Mouse (Mus musculus): ENCODE data around the gene Grip1. TPM values are rescaled to one million over a fixed set of nuclear protein-coding genes. Genes with fewer than 3 reads are reported as not detected.

Grip1 gene
- polyA plus RNA-seq, 1 experiment = 0.08 TPM

- TF ChIP-seq TCF12 (IDR thresholded peaks at IDR 0.05; ENCODE audit: insufficient read depth, poor library complexity, severe bottlenecking) (no peak), POLR2AphosphoS2 (IDR thresholded peaks at IDR 0.05; ENCODE audit: insufficient read length, low read depth) (no peak), TCF3 (IDR thresholded peaks at IDR 0.05; ENCODE audit: insufficient read length, low read depth) (no peak), E2F4 (IDR thresholded peaks at IDR 0.05; ENCODE audit: insufficient read depth) (no peak)
- H3ac ChIP-seq (ENCODE audit: control insufficient read depth, insufficient read length) = no peak overlapping the region
- no peak overlapping the region for H3K4me3 ChIP-seq
- H3K36me3 ChIP-seq (ENCODE audit: control insufficient read depth, insufficient read depth) = no peaks in the 10 kb centered on the region
- no peaks in the 10 kb centered on the region for H3K79me2 ChIP-seq (ENCODE audit: control insufficient read depth, insufficient read depth)
- H3K27me3 ChIP-seq (ENCODE audit: control insufficient read depth, insufficient read depth, insufficient read length) = no peaks in the 10 kb centered on the region
- no peak overlapping the region for H3K4me2 ChIP-seq (ENCODE audit: low read depth)
These were observed 23.4 kb upstream of the Grip1 start for GRCm38 (mm10) chr10:119430240-119430639.

DNA sequence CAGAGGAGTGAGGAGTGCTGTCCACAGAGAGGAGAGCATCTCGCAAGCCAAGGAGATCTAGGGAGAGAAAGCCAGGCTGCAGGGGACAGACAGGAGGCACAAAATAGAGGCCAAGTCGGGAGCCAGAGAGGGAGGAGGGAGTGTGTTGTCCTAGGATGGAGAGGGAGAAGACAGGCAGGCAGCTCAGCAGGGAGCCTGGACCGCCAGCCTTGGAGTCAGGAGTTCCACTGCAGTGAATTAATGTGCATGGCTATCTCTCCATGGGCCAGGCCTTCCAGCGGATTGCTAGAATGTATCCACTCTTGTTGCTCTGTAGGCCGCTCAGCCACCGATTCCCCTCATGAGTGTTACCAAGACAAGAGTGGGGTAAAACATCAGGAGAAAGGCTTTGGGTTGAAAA lies 21.8 kb upstream of the Grip1 start:
- H3K4me3 ChIP-seq = no peak overlapping the region
- no peaks in the 10 kb centered on the region for H3K27me3 ChIP-seq (ENCODE audit: control insufficient read depth, insufficient read depth, insufficient read length)
- H3K79me2 ChIP-seq (ENCODE audit: control insufficient read depth, insufficient read depth) = no peaks in the 10 kb centered on the region
- TF ChIP-seq POLR2AphosphoS2 (IDR thresholded peaks at IDR 0.05; ENCODE audit: insufficient read length, low read depth) (no peak), POLR2A (IDR thresholded peaks at IDR 0.05; ENCODE audit: insufficient read length, low read depth) (no peak), TCF3 (IDR thresholded peaks at IDR 0.05; ENCODE audit: insufficient read length, low read depth) (no peak), MAX (IDR thresholded peaks at IDR 0.05; ENCODE audit: low read depth) (no peak), CEBPB (IDR thresholded peaks at IDR 0.05; ENCODE audit: insufficient read depth, poor library complexity, severe bottlenecking) (no peak), USF1 (IDR thresholded peaks at IDR 0.05; ENCODE audit: low read depth) (no peak), MYOG (IDR thresholded peaks at IDR 0.05; ENCODE audit: control insufficient read depth in 1 of 3, insufficient read depth in 1 of 3, insufficient read length in 2 of 3, low read depth in 2 of 3) (no peak), MYOD1 (IDR thresholded peaks at IDR 0.05; ENCODE audit: control insufficient read depth in 1 of 3, insufficient read length in 2 of 3, low read depth in 2 of 3) (no peak), SRF (IDR thresholded peaks at IDR 0.05; ENCODE audit: control insufficient read depth, insufficient read length, low read depth) (no peak), TCF12 (IDR thresholded peaks at IDR 0.05; ENCODE audit: insufficient read depth, poor library complexity, severe bottlenecking) (no peak), E2F4 (IDR thresholded peaks at IDR 0.05; ENCODE audit: insufficient read depth) (no peak), REST (IDR thresholded peaks at IDR 0.05; ENCODE audit: insufficient read depth, insufficient read length) (no peak)
- H3K4me2 ChIP-seq (ENCODE audit: low read depth) = no peak overlapping the region
- H3K36me3 ChIP-seq (ENCODE audit: control insufficient read depth, insufficient read depth) = no peaks in the 10 kb centered on the region
- H3ac ChIP-seq (ENCODE audit: control insufficient read depth, insufficient read length) = no peak overlapping the region

- H3K4me3 ChIP-seq = no peak overlapping the region
These were observed 17.8 kb upstream of the Grip1 start for GRCm38 (mm10) chr10:119435818-119436217.

DNA sequence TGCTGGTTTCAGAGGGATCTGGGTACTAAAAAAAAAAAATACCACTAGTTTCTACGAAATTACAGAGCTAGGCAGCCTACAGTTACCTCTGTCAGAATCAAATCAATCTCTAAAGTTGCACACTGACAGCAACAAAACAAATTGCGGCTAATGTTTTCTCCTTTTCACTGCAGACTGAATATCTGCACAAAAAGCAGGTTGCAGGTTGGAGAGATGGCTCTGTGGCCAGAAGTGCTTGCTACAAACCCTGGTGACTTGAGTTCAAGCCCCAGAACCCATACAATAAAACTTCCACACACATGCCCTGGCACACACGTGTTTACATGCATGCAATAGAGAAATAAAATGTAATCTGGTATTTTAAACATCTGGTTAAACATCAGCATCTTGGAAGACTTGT lies 16.3 kb upstream of the Grip1 start:
- TF ChIP-seq TCF12 (IDR thresholded peaks at IDR 0.05; ENCODE audit: insufficient read depth, poor library complexity, severe bottlenecking) (no peak), SRF (IDR thresholded peaks at IDR 0.05; ENCODE audit: control insufficient read depth, insufficient read length, low read depth) (no peak), MYOD1 (IDR thresholded peaks at IDR 0.05; ENCODE audit: control insufficient read depth in 1 of 3, insufficient read length in 2 of 3, low read depth in 2 of 3) (no peak), POLR2AphosphoS2 (IDR thresholded peaks at IDR 0.05; ENCODE audit: insufficient read length, low read depth) (no peak), POLR2A (IDR thresholded peaks at IDR 0.05; ENCODE audit: insufficient read length, low read depth) (no peak), TCF3 (IDR thresholded peaks at IDR 0.05; ENCODE audit: insufficient read length, low read depth) (no peak), E2F4 (IDR thresholded peaks at IDR 0.05; ENCODE audit: insufficient read depth) (no peak), REST (IDR thresholded peaks at IDR 0.05; ENCODE audit: insufficient read depth, insufficient read length) (no peak), MAX (IDR thresholded peaks at IDR 0.05; ENCODE audit: low read depth) (no peak), USF1 (IDR thresholded peaks at IDR 0.05; ENCODE audit: low read depth) (no peak), MYOG (IDR thresholded peaks at IDR 0.05; ENCODE audit: control insufficient read depth in 1 of 3, insufficient read depth in 1 of 3, insufficient read length in 2 of 3, low read depth in 2 of 3) (no peak)
- no peaks in the 10 kb centered on the region for H3K79me2 ChIP-seq (ENCODE audit: control insufficient read depth, insufficient read depth)
- no peaks in the 10 kb centered on the region for H3K36me3 ChIP-seq (ENCODE audit: control insufficient read depth, insufficient read depth)

More at GRCm38 (mm10) chr10:119435818-119436217, 17.8 kb upstream of the Grip1 start:
- H3K36me3 ChIP-seq (ENCODE audit: control insufficient read depth, insufficient read depth) = no peaks in the 10 kb centered on the region
- H3K27me3 ChIP-seq (ENCODE audit: control insufficient read depth, insufficient read depth, insufficient read length) = no peaks in the 10 kb centered on the region
- H3K79me2 ChIP-seq (ENCODE audit: control insufficient read depth, insufficient read depth) = no peaks in the 10 kb centered on the region
- TF ChIP-seq CEBPB (IDR thresholded peaks at IDR 0.05; ENCODE audit: insufficient read depth, poor library complexity, severe bottlenecking) (no peak), MYOG (IDR thresholded peaks at IDR 0.05; ENCODE audit: control insufficient read depth in 1 of 3, insufficient read depth in 1 of 3, insufficient read length in 2 of 3, low read depth in 2 of 3) (no peak), REST (IDR thresholded peaks at IDR 0.05; ENCODE audit: insufficient read depth, insufficient read length) (no peak), MAX (IDR thresholded peaks at IDR 0.05; ENCODE audit: low read depth) (no peak), USF1 (IDR thresholded peaks at IDR 0.05; ENCODE audit: low read depth) (no peak), E2F4 (IDR thresholded peaks at IDR 0.05; ENCODE audit: insufficient read depth) (no peak), MYOD1 (IDR thresholded peaks at IDR 0.05; ENCODE audit: control insufficient read depth in 1 of 3, insufficient read length in 2 of 3, low read depth in 2 of 3) (no peak), TCF12 (IDR thresholded peaks at IDR 0.05; ENCODE audit: insufficient read depth, poor library complexity, severe bottlenecking) (no peak)
- no peak overlapping the region for H3ac ChIP-seq (ENCODE audit: control insufficient read depth, insufficient read length)
- H3K4me2 ChIP-seq (ENCODE audit: low read depth) = no peak overlapping the region

DNA sequence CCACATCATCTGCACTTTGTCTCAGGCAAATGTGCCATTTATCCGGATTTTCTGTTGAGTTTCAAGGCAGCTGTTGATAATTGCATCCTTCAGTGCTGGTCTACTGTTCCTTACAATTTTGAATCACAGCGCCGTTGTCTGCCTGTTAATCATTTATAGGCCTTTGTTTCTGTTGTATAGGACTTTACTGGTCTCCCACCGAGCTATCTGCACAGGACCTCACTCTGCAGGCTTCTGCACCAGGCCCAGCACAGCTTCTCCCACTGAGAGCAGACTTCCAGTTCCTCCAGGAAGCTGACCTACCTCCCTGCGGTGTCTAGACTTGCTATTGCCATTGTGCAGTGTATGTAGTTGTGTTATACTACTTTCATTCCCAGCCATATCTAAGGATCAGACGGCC lies 11.9 kb upstream of the Grip1 start:
- no peaks in the 10 kb centered on the region for H3K27me3 ChIP-seq (ENCODE audit: control insufficient read depth, insufficient read depth, insufficient read length)
- no peaks in the 10 kb centered on the region for H3K36me3 ChIP-seq (ENCODE audit: control insufficient read depth, insufficient read depth)
- no peak overlapping the region for H3K4me2 ChIP-seq (ENCODE audit: low read depth)
- no peaks in the 10 kb centered on the region for H3K79me2 ChIP-seq (ENCODE audit: control insufficient read depth, insufficient read depth)
- no peak overlapping the region for H3ac ChIP-seq (ENCODE audit: control insufficient read depth, insufficient read length)
- H3K4me3 ChIP-seq = no peak overlapping the region
- no peak for TF ChIP-seq TCF12 (IDR thresholded peaks at IDR 0.05; ENCODE audit: insufficient read depth, poor library complexity, severe bottlenecking)
- no peak for TF ChIP-seq MYOD1 (IDR thresholded peaks at IDR 0.05; ENCODE audit: control insufficient read depth in 1 of 3, insufficient read length in 2 of 3, low read depth in 2 of 3)
- TF ChIP-seq REST (IDR thresholded peaks at IDR 0.05; ENCODE audit: insufficient read depth, insufficient read length) = no peak
- no peak for TF ChIP-seq CEBPB (IDR thresholded peaks at IDR 0.05; ENCODE audit: insufficient read depth, poor library complexity, severe bottlenecking)
- no peak for TF ChIP-seq SRF (IDR thresholded peaks at IDR 0.05; ENCODE audit: control insufficient read depth, insufficient read length, low read depth)
- no peak for TF ChIP-seq POLR2A (IDR thresholded peaks at IDR 0.05; ENCODE audit: insufficient read length, low read depth)
- TF ChIP-seq USF1 (IDR thresholded peaks at IDR 0.05; ENCODE audit: low read depth) = no peak
- TF ChIP-seq E2F4 (IDR thresholded peaks at IDR 0.05; ENCODE audit: insufficient read depth) = no peak
- no peak for TF ChIP-seq MYOG (IDR thresholded peaks at IDR 0.05; ENCODE audit: control insufficient read depth in 1 of 3, insufficient read depth in 1 of 3, insufficient read length in 2 of 3, low read depth in 2 of 3)
- TF ChIP-seq POLR2AphosphoS2 (IDR thresholded peaks at IDR 0.05; ENCODE audit: insufficient read length, low read depth) = no peak
- no peak for TF ChIP-seq MAX (IDR thresholded peaks at IDR 0.05; ENCODE audit: low read depth)
- TF ChIP-seq TCF3 (IDR thresholded peaks at IDR 0.05; ENCODE audit: insufficient read length, low read depth) = no peak

More for the DNA sequence above, 16.3 kb upstream of the Grip1 start:
- Histone ChIP-seq H3K27me3 (ENCODE audit: control insufficient read depth, insufficient read depth, insufficient read length) (no peaks in the 10 kb centered on the region), H3K4me2 (ENCODE audit: low read depth) (no peak overlapping the region), H3ac (ENCODE audit: control insufficient read depth, insufficient read length) (no peak overlapping the region), H3K4me3 (no peak overlapping the region)

All from myocyte (in vitro differentiated cells).